Mouse (Mus musculus) heart, adult 9 months (tissue): ENCODE measurements at regions not wholly inside any gene's neighbourhood (a gene's known extent, or its start where the extent isn't known, plus 50 kb on each side); places are given as distances from the start of the nearest gene placed in this dataset.
"Not testable (repeated sequence)": the region's sequence is repeated elsewhere in the genome, so short reads cannot be mapped to it uniquely, and the experiment has no call there.

Experiments
- DNase-seq, 2 experiments: peaks; one replicate each; pipeline ENCODE4 v3.0.0; 2022; ENCODE audit warnings: low spot score in 2 of 2

- not testable (repeated sequence) for DNase-seq
These were observed 81.3 kb downstream of the Ogfrl1 start for GRCm38 (mm10) chr1:23316288-23316687.

GRCm38 (mm10) chr1:23314863-23315262 lies 82.7 kb downstream of the Ogfrl1 start:
- DNase-seq = not testable (repeated sequence)

- no peak for DNase-seq
These were observed 104.9 kb downstream of the Ogfrl1 start for GRCm38 (mm10) chr1:23292718-23293117.

- peak in 1 of 2 experiments; percentile 48 for DNase-seq
These were observed 110.8 kb downstream of the Ogfrl1 start for GRCm38 (mm10) chr1:23286741-23287140.

- no peak for DNase-seq
These were observed 114.7 kb downstream of the Ogfrl1 start for GRCm38 (mm10) chr1:23282870-23283219.

GRCm38 (mm10) chr1:23282215-23282869 lies 115.2 kb downstream of the Ogfrl1 start:
- no peak for DNase-seq

GRCm38 (mm10) chr1:23279827-23280226 lies 117.7 kb downstream of the Ogfrl1 start:
- DNase-seq = peak; percentile 51 to 82

- no peak for DNase-seq
These were observed 125.5 kb downstream of the Ogfrl1 start for GRCm38 (mm10) chr1:23272077-23272476.

GRCm38 (mm10) chr1:23270910-23271822 lies 126.4 kb downstream of the Ogfrl1 start:
- peak; percentile 27 to 28 for DNase-seq

GRCm38 (mm10) chr1:23268062-23268461 lies 129.5 kb downstream of the Ogfrl1 start:
- no peak for DNase-seq

GRCm38 (mm10) chr1:23265556-23266232 lies 131.9 kb downstream of the Ogfrl1 start:
- DNase-seq = no peak

GRCm38 (mm10) chr1:23264251-23264650 lies 133.3 kb downstream of the Ogfrl1 start:
- DNase-seq = no peak

GRCm38 (mm10) chr1:23263798-23264197 lies 133.8 kb downstream of the Ogfrl1 start:
- DNase-seq = no peak

GRCm38 (mm10) chr1:23261652-23262051 lies 135.9 kb downstream of the Ogfrl1 start:
- no peak for DNase-seq

- DNase-seq = no peak
These were observed 140.2 kb downstream of the Ogfrl1 start for GRCm38 (mm10) chr1:23257306-23257895.

GRCm38 (mm10) chr1:23256630-23257001 lies 141.0 kb downstream of the Ogfrl1 start:
- DNase-seq = peak; percentile 82 to 85

GRCm38 (mm10) chr1:23255925-23256629 lies 141.5 kb downstream of the Ogfrl1 start:
- DNase-seq = peak; percentile 95 to 96

- no peak for DNase-seq
These were observed 143.3 kb downstream of the Ogfrl1 start for GRCm38 (mm10) chr1:23254235-23254634.

- DNase-seq = no peak
These were observed 129.5 kb upstream of the 4933415F23Rik start for GRCm38 (mm10) chr1:23231522-23231921.

GRCm38 (mm10) chr1:23228478-23228877 lies 126.4 kb upstream of the 4933415F23Rik start:
- no peak for DNase-seq

GRCm38 (mm10) chr1:23214462-23215158 lies 112.6 kb upstream of the 4933415F23Rik start:
- DNase-seq = peak in 1 of 2 experiments; percentile 4
